Mouse (Mus musculus) heart, embryonic 16.5 days (tissue): ENCODE measurements around the gene H2afv. TPM values are rescaled to one million over a fixed set of nuclear protein-coding genes. Genes with fewer than 3 reads are reported as not detected.
"Not testable (repeated sequence)": the region's sequence is repeated elsewhere in the genome, so short reads cannot be mapped to it uniquely, and the experiment has no call there.

Experiments used
- ATAC-seq: fragments of 200-750 bp; cut with Nextera tagmentation; replicated peaks from 2 replicates; pipeline ENCODE4 v1.8.0; 2017; ENCODE audit warnings: moderate number of reproducible peaks; ENCODE audit not compliant: insufficient read depth, low FRiP score; ENCODE audit errors: extremely low read depth
- H3K27ac ChIP-seq: fragments of 300-500 bp; sonication (generic); 2 replicates; pipeline ENCODE4 v1.5.1; 2014; ENCODE audit warnings: mild to moderate bottlenecking, low read length, control low read depth, moderate library complexity
- H3K27me3 ChIP-seq: fragments of 300-500 bp; sonication (generic); 2 replicates; pipeline ENCODE4 v1.6.1; 2014; ENCODE audit warnings: low read length, mixed read lengths; ENCODE audit not compliant: control insufficient read depth, insufficient read depth
- H3K36me3 ChIP-seq: fragments of 300-500 bp; sonication (generic); 2 replicates; pipeline ENCODE4 v1.6.1; 2014; ENCODE audit not compliant: control insufficient read depth, insufficient read depth
- H3K4me1 ChIP-seq: fragments of 300-500 bp; sonication (generic); 2 replicates; pipeline ENCODE4 v1.6.1; 2014; ENCODE audit warnings: low read length, mixed read lengths; ENCODE audit not compliant: control insufficient read depth, insufficient read depth
- H3K4me2 ChIP-seq: fragments of 300-500 bp; sonication (generic); 2 replicates; pipeline ENCODE4 v1.6.1; 2014; ENCODE audit warnings: low read depth, mild to moderate bottlenecking, control low read depth, low read length
- H3K4me3 ChIP-seq: fragments of 300-500 bp; sonication (generic); 2 replicates; pipeline ENCODE4 v1.5.1; 2014; ENCODE audit warnings: mild to moderate bottlenecking, control low read depth, low read length
- H3K9ac ChIP-seq: fragments of 300-500 bp; sonication (generic); 2 replicates; pipeline ENCODE4 v1.6.1; 2014; ENCODE audit warnings: low read length, control low read depth
- H3K9me3 ChIP-seq: fragments of 300-500 bp; sonication (generic); replicated peaks from 2 replicates; pipeline ENCODE4 v1.6.1; 2016; ENCODE audit warnings: low read length; ENCODE audit not compliant: control insufficient read depth
- WGBS: fragments of 180-500 bp; shearing (Covaris S2); extraction: QIAGEN DNeasy Blood & Tissue Kit; methylation state at CpG from one replicate; pipeline ENCODE4 v1.1.7; 2014; 5-methylcytosine and 5-hydroxymethylcytosine counted together
- polyA plus RNA-seq: library from polyadenylated mRNA; unstranded; fragments of >200 nt; fragmentation: Nextera tagmentation; extraction: Ambion mirVana; gene quantifications from 2 replicates; pipeline ENCODE4 v1.2.1, GENCODE M21; 2015

Gene H2afv
- polyA plus RNA-seq, 1 experiment from 2014 or later = 358 TPM

- H3K4me1 ChIP-seq = peaks cover 29% of the 10 kb centered on the region
- peaks cover 25% of the 10 kb centered on the region for H3K36me3 ChIP-seq
- no peaks in the 10 kb centered on the region for H3K27me3 ChIP-seq
- H3K9ac ChIP-seq = peak overlapping the region; percentile 98
- WGBS = under 1% methylated on average over 90 of the region's 102 CpGs
- peak overlapping the region; percentile 98 for H3K4me2 ChIP-seq
- peak; percentile 94 for ATAC-seq
- peak overlapping the region; percentile 99 for H3K4me3 ChIP-seq
- H3K27ac ChIP-seq = peak overlapping the region; percentile 99
- no peaks in the 10 kb centered on the region for H3K9me3 ChIP-seq
Observed at GRCm38 (mm10) chr11:6415551-6416404, 28.5 kb downstream of the H2afv start.

- H3K9me3 ChIP-seq = no peaks in the 10 kb centered on the region
- H3K9ac ChIP-seq = peak within 1 kb of the TSS; percentile 98
- peak within 1 kb of the TSS; percentile 98 for H3K4me2 ChIP-seq
- H3K4me3 ChIP-seq = peak within 1 kb of the TSS; percentile 99
- H3K36me3 ChIP-seq = peaks cover 17% of the 10 kb centered on the region
- H3K4me1 ChIP-seq = peaks cover 34% of the 10 kb centered on the region
- 12% methylated on average over 21 of the region's 21 CpGs for WGBS
- H3K27ac ChIP-seq = peak within 1 kb of the TSS; percentile 99
- ATAC-seq = peak; percentile 35
- H3K27me3 ChIP-seq = no peaks in the 10 kb centered on the region
Observed at GRCm38 (mm10) chr11:6414751-6415550, 29.3 kb downstream of the H2afv start, which contains the start of gene Ppia. Ppia (plus strand) TSS chr11:6415443.

GRCm38 (mm10) chr11:6413264-6413663 is 31.0 kb downstream of the H2afv start:
- Histone ChIP-seq H3K9ac (no peak overlapping the region), H3K36me3 (peaks cover 3% of the 10 kb centered on the region), H3K4me2 (no peak overlapping the region), H3K27me3 (no peaks in the 10 kb centered on the region), H3K4me3 (no peak overlapping the region), H3K9me3 (no peaks in the 10 kb centered on the region), H3K27ac (no peak overlapping the region), H3K4me1 (peaks cover 28% of the 10 kb centered on the region)
- no peak for ATAC-seq
- WGBS = 97% methylated on average over 9 of the region's 12 CpGs

- Histone ChIP-seq H3K27me3 (no peaks in the 10 kb centered on the region), H3K4me2 (no peak overlapping the region), H3K4me3 (no peak overlapping the region), H3K27ac (no peak overlapping the region), H3K4me1 (peaks cover 25% of the 10 kb centered on the region), H3K9me3 (no peaks in the 10 kb centered on the region), H3K9ac (no peak overlapping the region), H3K36me3 (no peaks in the 10 kb centered on the region)
- WGBS = 8% methylated on average over 5 of the region's 5 CpGs
- ATAC-seq = no peak
Observed at GRCm38 (mm10) chr11:6411684-6412083, 32.6 kb downstream of the H2afv start.

- H3K4me1 ChIP-seq = peaks cover 34% of the 10 kb centered on the region
- 86% methylated on average over 5 of the region's 5 CpGs for WGBS
- ATAC-seq, H3K4me3 ChIP-seq, H3K36me3 ChIP-seq, H3K4me2 ChIP-seq, H3K9ac ChIP-seq, H3K27me3 ChIP-seq, H3K9me3 ChIP-seq, H3K27ac ChIP-seq: not testable (repeated sequence)
Observed at GRCm38 (mm10) chr11:6410755-6411154, 33.5 kb downstream of the H2afv start.

- Histone ChIP-seq H3K9me3 (no peaks in the 10 kb centered on the region), H3K4me1 (peaks cover 39% of the 10 kb centered on the region), H3K4me2 (no peak overlapping the region), H3K27ac (peak overlapping the region; percentile 41; the same call in 1 of the 2 replicates), H3K4me3 (no peak overlapping the region), H3K27me3 (no peaks in the 10 kb centered on the region), H3K9ac (peak overlapping the region; percentile 34; the same call in 1 of the 2 replicates), H3K36me3 (no peaks in the 10 kb centered on the region)
- 44% methylated on average over 5 of the region's 5 CpGs for WGBS
- peak; percentile 21 for ATAC-seq
Observed at GRCm38 (mm10) chr11:6410050-6410602, 34.1 kb downstream of the H2afv start.

- Histone ChIP-seq H3K4me2 (no peak overlapping the region), H3K4me1 (peaks cover 45% of the 10 kb centered on the region), H3K36me3 (peaks cover 24% of the 10 kb centered on the region), H3K27me3 (no peaks in the 10 kb centered on the region), H3K9me3 (no peaks in the 10 kb centered on the region), H3K4me3 (no peak overlapping the region), H3K9ac (peak overlapping the region; percentile 30), H3K27ac (peak overlapping the region; percentile 83; the same call in 1 of the 2 replicates)
- WGBS = 81% methylated on average over 3 of the region's 3 CpGs
- no peak for ATAC-seq
Observed at GRCm38 (mm10) chr11:6407162-6407621, 37.1 kb downstream of the H2afv start.

- 23% methylated on average over 14 of the region's 14 CpGs for WGBS
Observed at GRCm38 (mm10) chr11:6406251-6407161, 37.7 kb downstream of the H2afv start.

More at GRCm38 (mm10) chr11:6406251-6407161, 37.7 kb downstream of the H2afv start:
- Histone ChIP-seq H3K4me2 (peak overlapping the region; percentile 2; the same call in 1 of the 2 replicates), H3K9ac (peak overlapping the region; percentile 30), H3K9me3 (no peaks in the 10 kb centered on the region), H3K36me3 (peaks cover 31% of the 10 kb centered on the region), H3K27me3 (no peaks in the 10 kb centered on the region), H3K4me1 (peaks cover 42% of the 10 kb centered on the region), H3K4me3 (no peak overlapping the region), H3K27ac (peak overlapping the region; percentile 83)
- peak; percentile 72 for ATAC-seq
